Mouse (Mus musculus) limb, embryonic 14.5 days (tissue): Measurements from ENCODE around the gene Itpk1. TPM values are rescaled to one million over a fixed set of nuclear protein-coding genes. Genes with fewer than 3 reads are reported as not detected.

Experiments
- ATAC-seq: fragments of 200-750 bp; cut with Nextera tagmentation; 2 replicates; pipeline ENCODE4 v1.8.0; 2017; ENCODE audit warnings: low read depth, moderate number of reproducible peaks, moderate TSS enrichment; ENCODE audit not compliant: low FRiP score
- DNase-seq: peaks from one replicate; pipeline ENCODE4 v3.0.0-alpha.2; 2015; ENCODE audit warnings: low spot score
- H3K27ac ChIP-seq: fragments of 300-500 bp; sonication (generic); replicated peaks from 2 replicates; pipeline ENCODE4 v1.5.1; 2014; ENCODE audit warnings: low read depth, mild to moderate bottlenecking, low read length, moderate library complexity, mixed read lengths
- H3K27me3 ChIP-seq: fragments of 300-500 bp; sonication (generic); 2 replicates; pipeline ENCODE4 v1.6.1; 2014; ENCODE audit warnings: low read length, mixed read lengths; ENCODE audit not compliant: control insufficient read depth, insufficient read depth
- H3K36me3 ChIP-seq: fragments of 300-500 bp; sonication (generic); 2 replicates; pipeline ENCODE4 v1.6.1; 2014; ENCODE audit warnings: mild to moderate bottlenecking, low read length, moderate library complexity, mixed read lengths; ENCODE audit not compliant: control insufficient read depth, insufficient read depth
- H3K4me1 ChIP-seq: fragments of 300-500 bp; sonication (generic); 2 replicates; pipeline ENCODE4 v1.6.1; 2014; ENCODE audit warnings: antibody characterized with exemption, low read length, mixed read lengths; ENCODE audit not compliant: control insufficient read depth, insufficient read depth
- H3K4me2 ChIP-seq: fragments of 300-500 bp; sonication (generic); replicated peaks from 2 replicates; pipeline ENCODE4 v1.6.1; 2014; ENCODE audit warnings: low read depth, mild to moderate bottlenecking, low read length, moderate library complexity; ENCODE audit not compliant: severe bottlenecking
- H3K4me3 ChIP-seq: fragments of 300-500 bp; sonication (generic); replicated peaks from 2 replicates; pipeline ENCODE4 v1.5.1; 2014; ENCODE audit warnings: low read length
- H3K9ac ChIP-seq: fragments of 300-500 bp; sonication (generic); 2 replicates; pipeline ENCODE4 v1.6.1; 2014; ENCODE audit warnings: mild to moderate bottlenecking, low read depth, low read length, moderate library complexity; ENCODE audit not compliant: severe bottlenecking
- H3K9me3 ChIP-seq: fragments of 300-500 bp; sonication (generic); 2 replicates; pipeline ENCODE4 v1.6.1; 2016; ENCODE audit warnings: low read length; ENCODE audit not compliant: control insufficient read depth
- POLR2A ChIP-seq: fragments of 200-500 bp; IDR thresholded peaks from 2 replicates; pipeline ENCODE4 v1.8.0; 2012; ENCODE audit warnings: inconsistent platforms, mild to moderate bottlenecking, moderate library complexity, borderline replicate concordance; ENCODE audit not compliant: insufficient read depth, insufficient read length; ENCODE audit errors: extremely low read depth
- WGBS: fragments of 180-500 bp; shearing (Covaris S2); extraction: QIAGEN DNeasy Blood & Tissue Kit; methylation state at CpG from one replicate; pipeline ENCODE4 v1.1.7; 2014; 5-methylcytosine and 5-hydroxymethylcytosine counted together
- polyA plus RNA-seq, 2 experiments: library from polyadenylated mRNA; depleted of rRNA in 1 of 2; stranded (reverse) in 1 of 2; unstranded in 1 of 2; fragments of >200 nt; fragmentation: Nextera tagmentation in 1 of 2; extraction: Ambion mirVana in 1 of 2; gene quantifications; 2 replicates each; pipeline versions ENCODE4 v1.2.1 to v1.2.3; 2012 to 2014

Itpk1 gene
- polyA plus RNA-seq (2012; rRNA removed) (10.3 and 12.3 TPM in 2 replicates), polyA plus RNA-seq (2014; fragmentation: Nextera tagmentation; extraction: Ambion mirVana) (8.3 and 9.1 TPM in 2 replicates)

- ATAC-seq (peak; percentile 91), DNase-seq (peak; percentile 38)
- Histone ChIP-seq H3K27ac (peak within 1 kb of the TSS; percentile 70; the same call in 1 of the 2 replicates), H3K4me1 (peaks cover 28% of the 10 kb centered on the region), H3K36me3 (no peaks in the 10 kb centered on the region), H3K4me2 (peak within 1 kb of the TSS; percentile 94), H3K4me3 (peak within 1 kb of the TSS; percentile 75), H3K27me3 (no peaks in the 10 kb centered on the region), H3K9me3 (no peaks in the 10 kb centered on the region), H3K9ac (peak within 1 kb of the TSS; percentile 87)
- WGBS, result under 1% methylated on average over 29 of the region's 105 CpGs
- no peak for TF ChIP-seq POLR2A
Measured at GRCm38 (mm10) chr12:102704457-102705198, at the start of gene Itpk1. Gene Itpk1 (minus strand): TSS chr12:102704930.

- no peak for TF ChIP-seq POLR2A
- Histone ChIP-seq H3K27ac (no peak overlapping the region), H3K4me3 (no peak overlapping the region), H3K4me2 (no peak overlapping the region), H3K4me1 (peaks cover 9% of the 10 kb centered on the region; the same call in 1 of the 2 replicates), H3K27me3 (no peaks in the 10 kb centered on the region), H3K9ac (no peak overlapping the region), H3K9me3 (no peaks in the 10 kb centered on the region), H3K36me3 (peaks cover 16% of the 10 kb centered on the region; the same call in 1 of the 2 replicates)
- WGBS, result 84% methylated on average over 3 of the region's 3 CpGs
- DNase-seq (no peak), ATAC-seq (no peak)
Measured at GRCm38 (mm10) chr12:102748256-102748655, 43.5 kb upstream of the Itpk1 start.

GRCm38 (mm10) chr12:102744839-102745238, 40.1 kb upstream of the Itpk1 start:
- DNase-seq (no peak), ATAC-seq (no peak)
- Histone ChIP-seq H3K27me3 (no peaks in the 10 kb centered on the region), H3K4me3 (no peak overlapping the region), H3K4me1 (peaks cover 15% of the 10 kb centered on the region; the same call in 1 of the 2 replicates), H3K27ac (no peak overlapping the region), H3K9me3 (no peaks in the 10 kb centered on the region), H3K4me2 (no peak overlapping the region), H3K9ac (0 out of 2 replicates have a peak overlapping the region, but pooled peaks have one; percentile 82), H3K36me3 (peaks cover 20% of the 10 kb centered on the region; the same call in 1 of the 2 replicates)
- 67% methylated on average over 6 of the region's 6 CpGs for WGBS
- no peak for TF ChIP-seq POLR2A

GRCm38 (mm10) chr12:102743589-102744574, 39.2 kb upstream of the Itpk1 start, which contains the start of the genes Moap1 and Tmem251:
Gene Moap1 (minus strand): TSS chr12:102743661.
Gene Tmem251 (plus strand): TSS chr12:102743762.
- TF ChIP-seq POLR2A, result 0 out of 2 replicates have a peak, but pooled peaks have one; percentile 49
- peak within 1 kb of the TSS; percentile 85 for H3K27ac ChIP-seq
- no peaks in the 10 kb centered on the region for H3K9me3 ChIP-seq
- peaks cover 15% of the 10 kb centered on the region; the same call in 1 of the 2 replicates for H3K4me1 ChIP-seq
- peak within 1 kb of the TSS; percentile 82 for H3K9ac ChIP-seq
- H3K36me3 ChIP-seq, result peaks cover 20% of the 10 kb centered on the region; the same call in 1 of the 2 replicates
- peak; percentile 90 for DNase-seq
- ATAC-seq, result peak; percentile 95
- peak within 1 kb of the TSS; percentile 88 for H3K4me2 ChIP-seq
- under 1% methylated on average over 50 of the region's 63 CpGs for WGBS
- peak within 1 kb of the TSS; percentile 78 for H3K4me3 ChIP-seq
- H3K27me3 ChIP-seq, result no peaks in the 10 kb centered on the region
